Mouse (Mus musculus): ENCODE results near the gene Zfp418. TPM values are rescaled to one million over a fixed set of nuclear protein-coding genes. Genes with fewer than 3 reads are reported as not detected.
"Not testable (repeated sequence)": the region's sequence is repeated elsewhere in the genome, so short reads cannot be mapped to it uniquely, and the experiment has no call there.

The Zfp418 gene
- 2.1 and 2.7 TPM in 2 replicates for total RNA-seq (2021)
- long read RNA-seq, experiment 1, result 0 reads
- long read RNA-seq, experiment 2, partial matches to known transcripts, result 0 of 1 reads
- long read RNA-seq, experiment 2, other reads (novel, unspliced or antisense), result 1 of 1 reads

GRCm38 (mm10) chr7:7171227-7172147, at the start of gene Zfp418:
Gene Zfp418 (plus strand): TSS chr7:7171330.
- peak; percentile 57 for DNase-seq

- no peak for DNase-seq
Measured at GRCm38 (mm10) chr7:7121602-7121980, 49.5 kb upstream of the Zfp418 start.

GRCm38 (mm10) chr7:7130491-7131124, 40.5 kb upstream of the Zfp418 start:
- not testable (repeated sequence) for DNase-seq

GRCm38 (mm10) chr7:7132751-7133150, 38.4 kb upstream of the Zfp418 start:
- no peak for DNase-seq

GRCm38 (mm10) chr7:7136379-7136866, 34.7 kb upstream of the Zfp418 start, which contains the start of gene Zfp773:
Gene Zfp773 (minus strand): TSS chr7:7136755.
- peak; percentile 63 for DNase-seq

GRCm38 (mm10) chr7:7144215-7144614, 26.9 kb upstream of the Zfp418 start:
- no peak for DNase-seq

- no peak for DNase-seq
Measured at GRCm38 (mm10) chr7:7145991-7146608, 25.0 kb upstream of the Zfp418 start.

- DNase-seq, result no peak
Measured at GRCm38 (mm10) chr7:7185897-7186296, 14.8 kb downstream of the Zfp418 start.

GRCm38 (mm10) chr7:7187417-7188190, 16.5 kb downstream of the Zfp418 start:
- DNase-seq, result no peak

- peak; percentile 73 for DNase-seq
Measured at GRCm38 (mm10) chr7:7188191-7188942, 17.2 kb downstream of the Zfp418 start.

- DNase-seq, result peak; percentile 42
Measured at GRCm38 (mm10) chr7:7209313-7210151, 38.4 kb downstream of the Zfp418 start, which contains the start of gene Zfp772. Gene Zfp772 (minus strand): TSS chr7:7209998.

Other genes with a start within 250 kb of the Zfp418 start
- not detected in 2 replicates for gene Aurkc, start 176.0 kb upstream of the Zfp418 start, total RNA-seq (2021)
- gene Zfp954, start 49.8 kb upstream of the Zfp418 start, total RNA-seq (2021), result 8.8 and 11.0 TPM in 2 replicates
- gene Zfp773, start 34.6 kb upstream of the Zfp418 start, total RNA-seq (2021), result 0.41 and 1.0 TPM in 2 replicates
- 3.2 TPM in 2 replicates for gene Zfp772, start 38.7 kb downstream of the Zfp418 start, total RNA-seq (2021)
- gene Vmn2r29, start 76.0 kb downstream of the Zfp418 start, total RNA-seq (2021), result 0.22 TPM in 1 of 2 replicates, not detected in the other
- 2.9 and 3.8 TPM in 2 replicates for gene Gm45844, start 107.0 kb downstream of the Zfp418 start, total RNA-seq (2021)
- 49.8 and 50.7 TPM in 2 replicates for gene Clcn4, start 129.5 kb downstream of the Zfp418 start, total RNA-seq (2021)
- 0.15 and 0.19 TPM in 2 replicates for gene Vmn2r30, start 166.3 kb downstream of the Zfp418 start, total RNA-seq (2021)
- gene Gm45783, start 203.2 kb downstream of the Zfp418 start, total RNA-seq (2021), result 1.3 TPM in 1 of 2 replicates, not detected in the other
- not detected in 2 replicates for gene Vmn2r31, start 228.4 kb downstream of the Zfp418 start, total RNA-seq (2021)